Mouse (Mus musculus): Measurements from ENCODE around the gene Rnf169. TPM values are rescaled to one million over a fixed set of nuclear protein-coding genes. Genes with fewer than 3 reads are reported as not detected.

Gene Rnf169
- polyA plus RNA-seq, 1 experiment = 2.2 TPM

DNA sequence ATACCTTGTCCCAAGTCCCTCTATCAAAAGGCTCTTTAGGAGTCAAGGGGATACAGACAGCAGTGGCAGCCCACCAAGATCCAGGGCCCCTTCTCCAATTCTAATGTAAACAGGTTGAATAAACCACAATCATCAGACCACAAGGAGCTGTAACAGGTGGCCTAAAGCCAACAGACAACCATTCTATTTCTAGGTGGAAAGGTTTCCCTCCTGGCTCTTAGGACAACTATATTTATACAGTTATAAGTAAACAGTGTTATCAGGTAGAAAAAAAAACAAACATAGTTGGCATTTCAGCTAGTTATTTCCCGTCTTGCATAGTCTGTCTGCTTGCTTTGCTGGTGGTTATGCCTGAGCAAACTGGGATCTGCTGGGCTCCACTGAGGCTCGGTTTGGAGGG lies 59.8 kb downstream of the Rnf169 start:
- Histone ChIP-seq H3K27ac (ENCODE audit: insufficient read depth, low read depth, low read length) (no peak overlapping the region), H3K4me1 (ENCODE audit: control insufficient read depth, insufficient read depth, insufficient read length, low read length) (peaks cover 9% of the 10 kb centered on the region; the same call in 1 of the 2 replicates)
- WGBS = 39% methylated on average over 2 of the region's 2 CpGs

DNA sequence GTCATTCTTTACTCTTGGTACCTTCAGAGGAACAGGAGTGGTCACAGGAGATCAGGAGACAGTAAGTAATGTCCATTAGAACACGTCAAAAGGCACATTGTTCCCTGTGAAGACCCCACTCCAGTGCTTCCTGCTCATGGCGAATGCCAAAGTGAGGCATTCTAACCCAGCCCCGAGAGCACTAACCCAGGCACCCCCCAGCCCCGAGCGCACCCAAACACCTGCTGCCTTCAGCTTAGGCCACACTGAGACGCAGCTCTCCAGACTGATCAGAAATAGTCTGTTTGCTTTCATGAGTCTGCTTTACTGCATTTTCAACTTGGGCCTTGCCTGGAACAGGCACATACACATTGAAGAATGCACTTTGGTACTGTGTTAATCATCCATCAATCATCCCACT lies 60.3 kb downstream of the Rnf169 start:
- TF ChIP-seq CTCF (IDR thresholded peaks at IDR 0.05; ENCODE audit: extremely low read depth, insufficient read length, insufficient replicate concordance, low read depth, low read length) (no peak), POLR2A (IDR thresholded peaks at IDR 0.05; ENCODE audit: low read depth, low read length) (no peak)
- WGBS = 94% methylated on average over 6 of the region's 6 CpGs
- H3K4me1 ChIP-seq (ENCODE audit: control insufficient read depth, insufficient read depth, insufficient read length, low read length) = peaks cover 9% of the 10 kb centered on the region; the same call in 1 of the 2 replicates
- H3K27me3 ChIP-seq (ENCODE audit: control insufficient read depth, insufficient read depth, low read length) = no peaks in the 10 kb centered on the region
- peaks cover 18% of the 10 kb centered on the region for H3K36me3 ChIP-seq (ENCODE audit: control insufficient read depth, insufficient read depth, low read length)
- no peak overlapping the region for H3K27ac ChIP-seq (ENCODE audit: insufficient read depth, low read depth, low read length)
- no peak overlapping the region for H3K4me3 ChIP-seq (ENCODE audit: low read depth, low read length)

More for the DNA sequence above, 59.8 kb downstream of the Rnf169 start:
- Histone ChIP-seq H3K36me3 (ENCODE audit: control insufficient read depth, insufficient read depth, low read length) (peaks cover 23% of the 10 kb centered on the region), H3K4me3 (ENCODE audit: low read depth, low read length) (no peak overlapping the region), H3K27me3 (ENCODE audit: control insufficient read depth, insufficient read depth, low read length) (no peaks in the 10 kb centered on the region)
- TF ChIP-seq CTCF (IDR thresholded peaks at IDR 0.05; ENCODE audit: extremely low read depth, insufficient read length, insufficient replicate concordance, low read depth, low read length) (no peak), POLR2A (IDR thresholded peaks at IDR 0.05; ENCODE audit: low read depth, low read length) (no peak)

DNA sequence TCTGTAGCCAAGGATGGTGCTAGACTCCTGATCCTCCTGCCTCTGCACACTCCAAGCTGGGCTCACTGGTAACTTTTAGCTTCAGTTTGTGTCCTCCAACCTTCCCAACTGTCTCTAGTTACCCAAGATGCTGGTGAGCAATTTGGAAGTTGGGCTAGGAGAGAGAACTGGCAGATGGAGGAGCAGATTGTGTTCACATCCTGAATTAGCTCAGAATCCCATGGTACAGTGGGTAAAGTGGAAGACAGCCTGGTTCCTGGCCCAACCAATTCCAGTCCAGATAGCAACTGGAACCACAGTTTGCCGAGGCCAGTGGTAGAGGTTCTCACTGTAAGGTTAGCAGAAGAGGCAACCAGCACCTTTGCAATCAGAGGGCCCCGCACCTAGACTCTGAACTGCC lies 61.1 kb downstream of the Rnf169 start:
- Histone ChIP-seq H3K36me3 (ENCODE audit: control insufficient read depth, insufficient read depth, low read length) (peaks cover 10% of the 10 kb centered on the region), H3K27me3 (ENCODE audit: control insufficient read depth, insufficient read depth, low read length) (no peaks in the 10 kb centered on the region), H3K27ac (ENCODE audit: insufficient read depth, low read depth, low read length) (no peak overlapping the region), H3K4me3 (ENCODE audit: low read depth, low read length) (no peak overlapping the region), H3K4me1 (ENCODE audit: control insufficient read depth, insufficient read depth, insufficient read length, low read length) (peaks cover 9% of the 10 kb centered on the region; the same call in 1 of the 2 replicates)
- TF ChIP-seq POLR2A (IDR thresholded peaks at IDR 0.05; ENCODE audit: low read depth, low read length) = no peak
- no peak for TF ChIP-seq CTCF (IDR thresholded peaks at IDR 0.05; ENCODE audit: extremely low read depth, insufficient read length, insufficient replicate concordance, low read depth, low read length)
- WGBS = 93% methylated on average over 2 of the region's 2 CpGs

DNA sequence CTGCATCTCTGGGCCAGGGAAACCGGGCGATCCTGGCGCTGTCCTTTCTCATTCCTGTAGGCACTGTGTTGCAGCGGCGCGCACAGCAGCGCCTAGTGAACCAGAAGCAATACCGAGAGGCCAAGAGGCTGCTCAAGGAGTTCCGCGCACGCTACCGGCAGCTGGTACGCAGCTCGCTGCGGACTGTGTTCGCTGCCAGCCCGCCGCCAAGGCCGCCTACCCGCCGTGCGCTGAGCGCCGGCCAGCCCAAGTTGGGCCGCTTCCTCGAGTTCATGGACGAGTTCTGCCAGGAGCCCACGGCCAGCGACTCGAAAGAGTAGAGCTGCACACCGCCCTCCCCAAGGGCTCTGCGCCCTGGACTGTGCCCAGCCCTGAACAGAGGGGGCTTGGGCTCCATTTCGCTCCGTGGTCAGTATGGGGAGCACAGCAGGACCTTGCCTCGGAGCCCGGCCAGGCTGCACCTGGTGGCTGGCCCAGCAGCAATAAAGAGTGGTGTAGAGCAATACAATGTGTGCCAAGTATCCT lies 62.9 kb downstream of the Rnf169 start:
- WGBS = 1% methylated on average over 36 of the region's 36 CpGs
- Histone ChIP-seq H3K27me3 (ENCODE audit: control insufficient read depth, insufficient read depth, low read length) (no peaks in the 10 kb centered on the region), H3K4me1 (ENCODE audit: control insufficient read depth, insufficient read depth, insufficient read length, low read length) (peaks cover 9% of the 10 kb centered on the region; the same call in 1 of the 2 replicates), H3K27ac (ENCODE audit: insufficient read depth, low read depth, low read length) (no peak overlapping the region), H3K36me3 (ENCODE audit: control insufficient read depth, insufficient read depth, low read length) (peaks cover under 1% of the 10 kb centered on the region; the same call in 1 of the 2 replicates), H3K4me3 (ENCODE audit: low read depth, low read length) (peak overlapping the region; percentile 42)
- TF ChIP-seq POLR2A (IDR thresholded peaks at IDR 0.05; ENCODE audit: low read depth, low read length) (no peak), CTCF (IDR thresholded peaks at IDR 0.05; ENCODE audit: extremely low read depth, insufficient read length, insufficient replicate concordance, low read depth, low read length) (no peak)

DNA sequence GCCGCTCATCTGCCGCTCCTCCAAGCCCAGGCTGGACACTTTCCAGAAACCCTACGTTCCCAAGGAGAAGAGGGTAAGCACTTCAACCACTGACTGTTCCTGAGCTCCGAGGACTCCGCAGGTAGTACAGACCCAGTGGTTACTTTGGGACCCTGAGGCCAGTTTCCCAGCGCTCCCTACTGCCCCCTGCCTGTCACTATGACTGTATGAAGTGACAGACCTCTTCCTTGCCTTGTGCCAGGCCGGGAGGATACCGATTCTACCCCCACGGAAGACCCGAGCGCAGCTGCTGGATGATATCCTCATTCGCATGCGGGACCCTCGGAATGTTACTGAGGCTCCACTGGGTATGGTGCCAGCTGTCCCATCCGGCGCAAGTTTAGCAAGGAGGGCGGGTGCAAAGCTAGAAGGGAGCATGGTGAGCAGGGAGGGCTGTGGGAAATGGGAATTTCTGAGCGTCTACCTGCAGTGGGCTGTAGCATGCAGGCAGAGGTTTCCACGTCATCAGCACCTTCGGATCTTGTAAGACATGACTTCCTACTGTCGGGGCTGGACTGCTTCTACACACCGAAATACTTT lies 63.4 kb downstream of the Rnf169 start:
- 6% methylated on average over 22 of the region's 22 CpGs for WGBS
- Histone ChIP-seq H3K36me3 (ENCODE audit: control insufficient read depth, insufficient read depth, low read length) (no peaks in the 10 kb centered on the region), H3K4me1 (ENCODE audit: control insufficient read depth, insufficient read depth, insufficient read length, low read length) (peaks cover 9% of the 10 kb centered on the region; the same call in 1 of the 2 replicates), H3K4me3 (ENCODE audit: low read depth, low read length) (peak overlapping the region; percentile 42), H3K27me3 (ENCODE audit: control insufficient read depth, insufficient read depth, low read length) (no peaks in the 10 kb centered on the region), H3K27ac (ENCODE audit: insufficient read depth, low read depth, low read length) (no peak overlapping the region)
- TF ChIP-seq CTCF (IDR thresholded peaks at IDR 0.05; ENCODE audit: extremely low read depth, insufficient read length, insufficient replicate concordance, low read depth, low read length) (peak; percentile 53; the same call in 1 of the 2 replicates), POLR2A (IDR thresholded peaks at IDR 0.05; ENCODE audit: low read depth, low read length) (no peak)

DNA sequence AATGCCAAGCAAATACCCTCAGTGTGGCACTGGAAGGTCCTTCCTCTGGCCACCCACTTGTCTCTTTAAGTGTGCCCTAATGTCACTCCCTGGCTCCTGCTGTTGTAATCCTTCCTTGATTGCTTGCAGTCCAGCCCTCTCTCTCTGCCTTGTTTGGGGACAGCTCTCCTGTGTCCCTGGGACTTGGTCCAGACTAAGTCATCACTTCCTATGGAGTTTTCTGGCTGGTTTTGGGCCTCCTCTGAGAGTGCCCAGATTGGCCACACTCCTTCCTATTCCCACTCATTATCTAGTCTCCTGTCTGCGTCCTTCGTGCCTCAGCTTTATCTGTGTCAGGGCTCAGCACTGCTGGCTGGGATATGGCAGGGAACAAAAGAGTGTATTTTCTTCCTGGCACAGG lies 64.7 kb downstream of the Rnf169 start:
- Histone ChIP-seq H3K4me3 (ENCODE audit: low read depth, low read length) (no peak overlapping the region), H3K4me1 (ENCODE audit: control insufficient read depth, insufficient read depth, insufficient read length, low read length) (peaks cover 9% of the 10 kb centered on the region; the same call in 1 of the 2 replicates)
- 71% methylated on average over 2 of the region's 2 CpGs for WGBS

DNA sequence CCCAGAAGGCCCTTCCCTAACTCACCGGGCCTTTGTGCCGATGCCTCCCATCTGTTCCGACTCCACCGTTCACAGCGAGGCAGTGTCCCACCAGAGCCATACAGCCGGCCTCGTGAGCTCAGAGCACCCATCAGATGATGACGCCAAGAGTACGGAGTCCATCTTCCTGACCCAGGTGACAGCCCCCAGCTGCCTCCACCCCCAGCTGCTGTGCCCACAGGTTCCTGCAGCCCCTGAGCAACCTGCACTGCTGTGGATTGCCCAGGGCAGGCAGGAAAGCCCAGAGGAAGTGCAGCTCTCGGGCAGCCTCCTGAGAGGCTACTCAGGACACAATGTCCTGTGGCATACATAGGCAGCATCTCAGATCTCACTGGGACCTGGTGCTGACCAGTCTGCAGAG lies 65.9 kb downstream of the Rnf169 start:
- H3K4me1 ChIP-seq (ENCODE audit: control insufficient read depth, insufficient read depth, insufficient read length, low read length) = peaks cover 9% of the 10 kb centered on the region; the same call in 1 of the 2 replicates
- no peak overlapping the region for H3K4me3 ChIP-seq (ENCODE audit: low read depth, low read length)
- WGBS = 73% methylated on average over 10 of the region's 10 CpGs
- TF ChIP-seq CTCF (IDR thresholded peaks at IDR 0.05; ENCODE audit: extremely low read depth, insufficient read length, insufficient replicate concordance, low read depth, low read length) (no peak), POLR2A (IDR thresholded peaks at IDR 0.05; ENCODE audit: low read depth, low read length) (no peak)
- H3K36me3 ChIP-seq (ENCODE audit: control insufficient read depth, insufficient read depth, low read length) = no peaks in the 10 kb centered on the region
- no peak overlapping the region for H3K27ac ChIP-seq (ENCODE audit: insufficient read depth, low read depth, low read length)
- no peaks in the 10 kb centered on the region for H3K27me3 ChIP-seq (ENCODE audit: control insufficient read depth, insufficient read depth, low read length)

More for the DNA sequence above, 64.7 kb downstream of the Rnf169 start:
- Histone ChIP-seq H3K36me3 (ENCODE audit: control insufficient read depth, insufficient read depth, low read length) (no peaks in the 10 kb centered on the region), H3K27me3 (ENCODE audit: control insufficient read depth, insufficient read depth, low read length) (no peaks in the 10 kb centered on the region), H3K27ac (ENCODE audit: insufficient read depth, low read depth, low read length) (no peak overlapping the region)
- TF ChIP-seq CTCF (IDR thresholded peaks at IDR 0.05; ENCODE audit: extremely low read depth, insufficient read length, insufficient replicate concordance, low read depth, low read length) (no peak), POLR2A (IDR thresholded peaks at IDR 0.05; ENCODE audit: low read depth, low read length) (no peak)
